Comparison of ENCODE assay signal across 13 mouse cellular contexts in the genomic region with DNA sequence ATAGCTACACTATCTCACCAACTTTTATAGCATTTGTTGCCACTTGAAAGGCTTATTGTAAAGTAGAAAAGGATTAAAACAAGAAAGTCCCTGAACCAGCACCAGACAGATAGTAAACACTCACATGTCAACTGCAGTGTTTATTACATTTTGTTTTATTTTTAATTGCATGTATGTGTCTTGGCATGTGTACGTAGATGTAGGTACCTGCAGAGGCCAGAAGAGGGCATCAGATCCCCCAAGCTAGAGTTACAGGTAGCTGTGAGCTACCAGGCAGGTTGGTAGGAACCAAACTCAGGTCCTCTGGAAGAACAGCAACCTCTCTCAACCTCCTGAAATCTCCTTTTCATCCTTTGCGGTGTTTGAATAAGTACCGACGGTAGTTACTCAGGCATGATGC.
DNase-seq lines count a peak whose midpoint lies in the region; TF ChIP-seq lines count a peak whose summit lies in the region.
"Had no signal": no experiment of that assay in that cellular context is flagged by ENCODE, and none has a peak within 500 bp of the region (broad histone marks: within the 10 kb centered on the region; RNA-seq: fewer than 3 reads in every experiment).

No protein-coding gene starts in this region.

- H3K36me3 ChIP-seq in liver, adult 2 months (ENCODE audit: control insufficient read depth, insufficient read depth, low read length): no peaks in the 10 kb centered on the region; the same call in 1 of the 2 replicates
- no peaks in the 10 kb centered on the region for H3K36me3 ChIP-seq in ES-E14 (ENCODE audit: control insufficient read depth, insufficient read depth, low read length, poor library complexity, severe bottlenecking)
- H3K36me3 ChIP-seq in splenic B cell, adult 2 months (ENCODE audit: control insufficient read depth, insufficient read depth, low read length, poor library complexity, severe bottlenecking): no peaks in the 10 kb centered on the region

- in situ Hi-C loops in ES-E14 (cut with MboI; ENCODE audit: low sequenced_read_pairs in 2 of 2, unreplicated experiment in 2 of 2): no loop called here

- TF ChIP-seq CTCF in liver, adult 2 months (IDR thresholded peaks at IDR 0.05; ENCODE audit: low read depth, low read length): peak; percentile 50; the same call in 1 of the 2 replicates
- TF ChIP-seq CTCF in brain, embryonic 14.5 days (IDR thresholded peaks at IDR 0.05; ENCODE audit: borderline replicate concordance, extremely low read depth, insufficient read depth, insufficient read length): peak; percentile 10; the same call in 1 of the 2 replicates

- DNase-seq in liver, adult 2 months (ENCODE audit: extremely low read depth, low read depth, low spot score): peak; percentile 55
- DNase-seq in liver (no peak), ES-E14 (ENCODE audit: low read depth, low spot score) (peak; percentile 35)
- no peak for DNase-seq in brain, embryonic 14.5 days (ENCODE audit: low read depth)
- peak; percentile 45 for DNase-seq in splenic B cell, adult 2 months (ENCODE audit: low read depth, low spot score)
- no peak for DNase-seq in c-Kit-positive CD71-positive TER-119-positive erythroid progenitor cells, embryonic 14.5 days (ENCODE audit: low spot score)
- no peak for DNase-seq in lung, postnatal 10 days
- DNase-seq: adrenal gland, adult 8-10 months; right cerebral cortex, postnatal 14 days; thymus, postnatal 25 days had no signal

- H3K27me3 ChIP-seq in liver, adult 2 months (ENCODE audit: control insufficient read depth, insufficient read depth, low read length): no peaks in the 10 kb centered on the region
- H3K27me3 ChIP-seq in splenic B cell, adult 2 months (ENCODE audit: control insufficient read depth, insufficient read depth, low read length, poor library complexity, severe bottlenecking): no peaks in the 10 kb centered on the region

- no peaks in the 10 kb centered on the region for H3K79me2 ChIP-seq in liver, adult 2 months (ENCODE audit: control insufficient read depth, insufficient read depth, low read length)

- 97% methylated on average over 4 of the region's 4 CpGs for WGBS in liver, adult 2 months

- no peak overlapping the region for H3K4me3 ChIP-seq in liver, adult 2 months (ENCODE audit: insufficient read depth, low read depth, low read length)
- H3K4me3 ChIP-seq in ES-E14 (ENCODE audit: insufficient read depth in 1 of 2, low read depth in 1 of 2, low read length in 2 of 2, poor library complexity in 1 of 2, severe bottlenecking in 1 of 2): no peak overlapping the region
- H3K4me3 ChIP-seq: erythroblast, embryonic 14.5 days; megakaryocyte, embryonic 14.5 days had no signal

- TF ChIP-seq POLR2A in liver, adult 2 months (IDR thresholded peaks at IDR 0.05; ENCODE audit: extremely low read depth, insufficient read depth, low read length): no peak
- TF ChIP-seq POLR2A in brain, embryonic 14.5 days (IDR thresholded peaks at IDR 0.05; ENCODE audit: borderline replicate concordance, extremely low read depth, insufficient read depth, insufficient read length, poor library complexity, severe bottlenecking): no peak

- no peaks in the 10 kb centered on the region for H3K9me3 ChIP-seq in ES-E14 (ENCODE audit: control insufficient read depth, insufficient read depth, low read depth, low read length)

- no peak overlapping the region for H3K9ac ChIP-seq in liver, adult 2 months (ENCODE audit: low read depth, low read length)
- no peak overlapping the region for H3K9ac ChIP-seq in ES-E14 (ENCODE audit: insufficient read depth, low read depth, low read length, poor library complexity, severe bottlenecking)
- H3K9ac ChIP-seq: liver, embryonic 14.5 days had no signal

- no peak overlapping the region for H3K27ac ChIP-seq in liver, adult 2 months (replicated peaks; ENCODE audit: insufficient read depth, low read depth, low read length)
- no peak overlapping the region for H3K27ac ChIP-seq in ES-E14 (ENCODE audit: insufficient read depth, low read depth, low read length, poor library complexity, severe bottlenecking)
- H3K27ac ChIP-seq: liver, embryonic 14.5 days had no signal

- peaks cover 7% of the 10 kb centered on the region; the same call in 1 of the 2 replicates for H3K4me1 ChIP-seq in liver, adult 2 months (ENCODE audit: control insufficient read depth, insufficient read depth, low read length)
- H3K4me1 ChIP-seq in ES-E14 (ENCODE audit: control insufficient read depth in 2 of 2, insufficient read depth in 2 of 2, low read length in 2 of 2, poor library complexity in 1 of 2): no peaks in the 10 kb centered on the region
- H3K4me1 ChIP-seq: megakaryocyte, embryonic 14.5 days had no signal

TF ChIP-seq in ES-E14, 5 proteins besides CTCF, POLR2A, EP300 and RAD21:
- no peak for TF ChIP-seq MAFK (IDR thresholded peaks at IDR 0.05; ENCODE audit: insufficient read depth, low read depth, low read length)
- no peak for TF ChIP-seq ZC3H11A (IDR thresholded peaks at IDR 0.05; ENCODE audit: borderline replicate concordance, low read depth, low read length)
- no peak for TF ChIP-seq HCFC1 (IDR thresholded peaks at IDR 0.05; ENCODE audit: borderline replicate concordance, insufficient read depth, low read length)
- no peak for TF ChIP-seq ZNF384 (IDR thresholded peaks at IDR 0.05; ENCODE audit: low read depth, low read length)
- TF ChIP-seq CHD2 (IDR thresholded peaks at IDR 0.05; ENCODE audit: low read depth, low read length): no peak

Comparison
In these comparisons a context has a peak if more than half of its experiments do, and no peak if none do; other contexts are left out.
1. DNase-seq: peak in liver, adult 2 months (single experiment), ES-E14 (single experiment) and splenic B cell, adult 2 months (single experiment); none in liver (single experiment), brain, embryonic 14.5 days (single experiment), c-Kit-positive CD71-positive TER-119-positive erythroid progenitor cells, embryonic 14.5 days (single experiment) and lung, postnatal 10 days (single experiment).